Mouse (Mus musculus) cerebellum, adult 2 months (tissue): ENCODE measurements around the gene Mcm9. TPM values are rescaled to one million over a fixed set of nuclear protein-coding genes. Genes with fewer than 3 reads are reported as not detected.
"Not testable (repeated sequence)": the region's sequence is repeated elsewhere in the genome, so short reads cannot be mapped to it uniquely, and the experiment has no call there.

Experiments used
- DNase-seq, 2 experiments: peaks; one replicate each; pipeline ENCODE4 v3.0.0; 2021
- H3K27ac ChIP-seq: fragments of 200-500 bp; 2 replicates; pipeline ENCODE4 v1.5.1; 2012; ENCODE audit warnings: low read length, control low read depth, inconsistent platforms; ENCODE audit not compliant: insufficient read depth
- H3K27me3 ChIP-seq: fragments of 200-500 bp; 2 replicates; pipeline ENCODE4 v1.6.1; 2012; ENCODE audit warnings: inconsistent platforms, mild to moderate bottlenecking, low read length, moderate library complexity; ENCODE audit not compliant: control insufficient read depth, insufficient read depth
- H3K4me1 ChIP-seq: fragments of 200-500 bp; 2 replicates; pipeline ENCODE4 v1.6.1; 2011; ENCODE audit warnings: low read length; ENCODE audit not compliant: control insufficient read depth, insufficient read depth
- H3K4me3 ChIP-seq: fragments of 200-500 bp; replicated peaks from 2 replicates; pipeline ENCODE3; 2011; ENCODE audit warnings: mild to moderate bottlenecking, low read depth, low read length, control low read depth; ENCODE audit not compliant: insufficient read depth
- CTCF ChIP-seq: fragments of 200-500 bp; IDR thresholded peaks from 2 replicates; pipeline ENCODE4 v1.5.1; 2011; ENCODE audit warnings: low read depth, mild to moderate bottlenecking, control low read depth, low read length, moderate library complexity, borderline replicate concordance; ENCODE audit not compliant: insufficient read depth
- POLR2A ChIP-seq: fragments of 200-500 bp; IDR thresholded peaks from 2 replicates; pipeline ENCODE4 v1.6.1; 2011; ENCODE audit warnings: low read length, control low read depth, borderline replicate concordance; ENCODE audit not compliant: insufficient read depth
- WGBS: fragments of 180-500 bp; shearing (Covaris S2); methylation state at CpG from one replicate; pipeline ENCODE4 v1.1.7; 2018; 5-methylcytosine and 5-hydroxymethylcytosine counted together
- polyA plus RNA-seq: library from polyadenylated mRNA; depleted of rRNA; stranded (reverse); fragments of >200 nt; gene quantifications from 2 replicates; pipeline ENCODE4 v1.2.3, GENCODE M21; 2012; rRNA removed

Gene Mcm9
- polyA plus RNA-seq = 5.3 and 5.7 TPM in 2 replicates

- H3K4me3 ChIP-seq = peak within 1 kb of the TSS; percentile 90
- H3K27ac ChIP-seq = peak within 1 kb of the TSS; percentile 73
- not testable (repeated sequence) for H3K4me1 ChIP-seq, DNase-seq, H3K27me3 ChIP-seq
- 49% methylated on average over 10 of the region's 10 CpGs for WGBS
These were observed at the start of gene Mcm9 for GRCm38 (mm10) chr10:53630339-53630738. TSS of gene Mcm9 (minus strand) at chr10:53630439.

GRCm38 (mm10) chr10:53661788-53662187 is 31.5 kb upstream of the Mcm9 start:
- H3K27me3 ChIP-seq = no peaks in the 10 kb centered on the region
- H3K27ac ChIP-seq = no peak overlapping the region
- TF ChIP-seq CTCF = no peak
- no peak for TF ChIP-seq POLR2A
- H3K4me1 ChIP-seq = no peaks in the 10 kb centered on the region
- 86% methylated on average over 4 of the region's 4 CpGs for WGBS
- DNase-seq = no peak
- no peak overlapping the region for H3K4me3 ChIP-seq

DNA sequence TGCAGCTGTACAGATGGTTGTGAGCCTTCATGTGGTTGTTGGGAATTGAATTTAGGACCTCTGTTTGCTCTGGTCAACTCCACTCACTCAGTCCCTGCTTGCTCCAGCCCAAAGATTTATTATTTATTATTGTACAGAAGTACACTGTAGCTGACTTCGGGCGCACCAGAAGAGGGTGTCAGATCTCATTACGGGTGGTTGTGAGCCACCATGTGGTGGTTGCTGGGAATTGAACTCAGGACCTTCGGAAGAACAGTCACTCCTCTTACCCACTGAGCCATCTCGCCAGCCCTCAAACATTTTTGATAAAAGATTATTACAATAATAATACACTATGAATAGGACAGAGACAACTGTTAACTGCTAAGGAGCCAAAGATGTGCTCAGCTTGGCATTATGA is 24.0 kb upstream of the Mcm9 start:
- not testable (repeated sequence) for H3K27ac ChIP-seq, DNase-seq, H3K4me1 ChIP-seq, H3K4me3 ChIP-seq, H3K27me3 ChIP-seq
- 83% methylated on average over 5 of the region's 5 CpGs for WGBS

GRCm38 (mm10) chr10:53650683-53651082 is 20.4 kb upstream of the Mcm9 start:
- WGBS = 82% methylated on average over 2 of the region's 2 CpGs
- no peak overlapping the region for H3K27ac ChIP-seq
- no peak for TF ChIP-seq CTCF
- no peak for TF ChIP-seq POLR2A
- H3K4me1 ChIP-seq = no peaks in the 10 kb centered on the region
- no peaks in the 10 kb centered on the region for H3K27me3 ChIP-seq
- H3K4me3 ChIP-seq = no peak overlapping the region
- no peak for DNase-seq

- Histone ChIP-seq H3K4me1 (no peaks in the 10 kb centered on the region), H3K4me3 (no peak overlapping the region), H3K27me3 (no peaks in the 10 kb centered on the region), H3K27ac (no peak overlapping the region)
- TF ChIP-seq CTCF (peak; percentile 55; the same call in 1 of the 2 replicates), POLR2A (no peak)
- peak; percentile 41 to 50 for DNase-seq
These were observed 11.3 kb upstream of the Mcm9 start for GRCm38 (mm10) chr10:53641507-53641906.

DNA sequence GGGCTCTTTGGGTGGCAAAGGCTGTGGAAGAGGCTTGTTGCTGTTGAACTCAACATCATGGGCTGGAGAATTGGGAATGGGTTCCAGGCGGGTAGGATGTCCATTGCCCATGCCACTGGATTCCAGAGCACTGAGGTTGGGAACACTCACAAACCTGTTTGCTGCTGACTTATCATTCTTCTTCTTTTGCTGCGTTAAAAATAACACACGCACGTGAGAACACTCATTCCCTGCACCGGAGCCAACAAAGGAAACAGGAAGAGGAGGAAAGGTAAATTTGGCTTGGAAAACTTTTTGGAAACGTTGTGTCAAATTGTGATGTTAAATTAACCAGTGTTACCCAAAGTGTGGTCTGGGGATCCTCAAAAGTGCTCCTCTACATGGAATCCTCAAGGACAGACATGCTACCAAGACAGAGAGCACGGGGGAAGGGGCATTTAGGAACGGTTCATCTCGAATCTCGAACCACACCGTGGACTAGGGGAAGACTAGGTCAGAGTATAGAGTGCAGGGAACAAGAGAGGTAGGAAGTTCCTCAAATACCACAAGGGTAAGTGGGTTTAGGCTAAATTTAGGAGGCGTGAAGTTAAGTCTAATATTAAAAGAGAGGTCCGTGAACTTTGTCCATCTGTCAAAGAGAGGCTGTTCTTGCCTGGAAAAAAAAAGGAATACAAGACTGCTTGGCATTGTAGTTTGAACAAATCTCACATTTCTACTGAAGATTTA is 5.2 kb upstream of the Mcm9 start:
- no peak overlapping the region for H3K4me3 ChIP-seq
- H3K27ac ChIP-seq = no peak overlapping the region
- TF ChIP-seq CTCF (no peak), POLR2A (no peak)
- no peak for DNase-seq
- H3K4me1 ChIP-seq = no peaks in the 10 kb centered on the region
- H3K27me3 ChIP-seq = no peaks in the 10 kb centered on the region
- 85% methylated on average over 13 of the region's 13 CpGs for WGBS

DNA sequence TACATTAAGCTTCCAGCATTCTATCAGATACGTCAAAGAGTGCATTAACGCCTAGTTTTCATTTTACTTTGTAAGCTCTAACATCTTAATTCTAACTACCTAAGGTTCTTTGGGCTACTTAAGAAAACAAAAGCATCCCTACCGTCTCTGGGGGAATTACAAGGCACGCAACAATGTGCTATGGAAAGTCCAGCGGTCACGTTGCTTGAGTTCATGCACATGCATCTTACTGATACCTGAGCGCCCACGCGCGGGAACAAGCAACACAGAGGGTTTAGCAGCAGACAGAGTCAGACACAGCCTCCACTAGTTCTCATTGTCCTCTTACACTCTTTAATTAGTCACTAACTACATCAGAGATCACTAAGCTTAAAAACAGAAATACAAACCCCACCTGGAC is 3.9 kb upstream of the Mcm9 start:
- no peak for DNase-seq
- Histone ChIP-seq H3K4me1 (no peaks in the 10 kb centered on the region), H3K27me3 (no peaks in the 10 kb centered on the region), H3K4me3 (no peak overlapping the region), H3K27ac (no peak overlapping the region)
- WGBS = 82% methylated on average over 10 of the region's 10 CpGs
- no peak for TF ChIP-seq CTCF
- TF ChIP-seq POLR2A = no peak

- WGBS = under 1% methylated on average over 35 of the region's 35 CpGs
- no peaks in the 10 kb centered on the region; the same call in 1 of the 2 replicates for H3K4me1 ChIP-seq
- H3K27me3 ChIP-seq = no peaks in the 10 kb centered on the region
- no peak for TF ChIP-seq POLR2A
- TF ChIP-seq CTCF = no peak
- peak; percentile 96 to 98 for DNase-seq
- H3K27ac ChIP-seq = peak overlapping the region; percentile 73
- peak overlapping the region; percentile 90 for H3K4me3 ChIP-seq
These were observed 355 bp downstream of the Mcm9 start for GRCm38 (mm10) chr10:53629918-53630250.

- TF ChIP-seq CTCF (peak; percentile 50; the same call in 1 of the 2 replicates), POLR2A (peak; percentile 62; the same call in 1 of the 2 replicates)
- WGBS = under 1% methylated on average over 67 of the region's 67 CpGs
- H3K27ac ChIP-seq = peak overlapping the region; percentile 73
- no peaks in the 10 kb centered on the region; the same call in 1 of the 2 replicates for H3K4me1 ChIP-seq
- DNase-seq = peak; percentile 96 to 97
- H3K27me3 ChIP-seq = no peaks in the 10 kb centered on the region
- peak overlapping the region; percentile 90 for H3K4me3 ChIP-seq
These were observed 857 bp downstream of the Mcm9 start for GRCm38 (mm10) chr10:53629247-53629917.
